In the genomic region with DNA sequence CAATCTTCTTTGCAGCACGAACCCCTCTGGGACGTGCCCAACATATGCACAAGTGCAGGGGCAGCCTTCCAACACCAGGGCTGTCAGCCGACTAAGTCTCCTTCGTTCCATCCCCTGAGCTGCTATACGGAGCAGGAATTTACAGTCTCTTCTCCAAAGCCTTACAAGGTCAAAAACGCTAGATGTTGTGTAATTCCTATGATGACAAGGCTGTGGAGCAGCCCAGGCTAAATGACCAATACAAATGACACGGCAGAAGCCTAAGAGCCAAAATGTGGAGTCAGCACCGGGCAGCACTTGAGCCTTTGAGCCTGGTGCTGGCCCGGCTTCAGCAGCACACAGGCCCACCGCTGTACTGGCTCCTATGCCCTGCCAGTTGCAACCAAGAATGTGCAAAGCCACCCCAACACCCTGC, we compare ENCODE assay signal across 8 mouse cellular contexts. TPM values are rescaled to one million over a fixed set of nuclear protein-coding genes. Genes with fewer than 3 reads are reported as not detected.
A peak's percentile ranks its signal among the peaks of the same experiment; 100 is the strongest.
DNase-seq lines count a peak whose midpoint lies in the region; ATAC-seq and TF ChIP-seq lines count a peak whose summit lies in the region.
"Had no signal": no experiment of that assay in that cellular context is flagged by ENCODE, and none has a peak within 500 bp of the region (broad histone marks: within the 10 kb centered on the region; RNA-seq: fewer than 3 reads in every experiment).

No protein-coding gene starts in this region.

- no peak; the same call in 1 of the 2 replicates for TF ChIP-seq POLR2A in embryonic fibroblast, embryonic 13.5 days (IDR thresholded peaks at IDR 0.05; ENCODE audit: low read depth, low read length)

- H3K36me3 ChIP-seq in hindbrain, embryonic 16.5 days (ENCODE audit: control insufficient read depth, insufficient read depth, low read length) = no peaks in the 10 kb centered on the region
- no peaks in the 10 kb centered on the region for H3K36me3 ChIP-seq in embryonic facial prominence, embryonic 10.5 days (replicated peaks)
- H3K36me3 ChIP-seq: limb, embryonic 13.5 days had no signal

- no peak for TF ChIP-seq CTCF in embryonic fibroblast, embryonic 13.5 days (IDR thresholded peaks at IDR 0.05; ENCODE audit: borderline replicate concordance, insufficient read depth, low read length)

- no peak overlapping the region for H3K9ac ChIP-seq in hindbrain, embryonic 16.5 days (ENCODE audit: low read depth, low read length)
- H3K9ac ChIP-seq: limb, embryonic 13.5 days had no signal

- H3K4me3 ChIP-seq in embryonic fibroblast, embryonic 13.5 days (ENCODE audit: insufficient read depth, low read length) = no peak overlapping the region
- no peak overlapping the region for H3K4me3 ChIP-seq in hindbrain, embryonic 16.5 days (ENCODE audit: low read length)
- no peak overlapping the region for H3K4me3 ChIP-seq in embryonic facial prominence, embryonic 10.5 days
- H3K4me3 ChIP-seq: limb, embryonic 13.5 days had no signal

- peak; percentile 23 for DNase-seq in ovary, postnatal 36 days (ENCODE audit: low spot score)
- no peak for DNase-seq in ovary, postnatal 14 days (ENCODE audit: low spot score)
- DNase-seq in lung, postnatal 25 days (ENCODE audit: low spot score) = peak; percentile 55
- no peak for DNase-seq in embryonic facial prominence, embryonic 10.5 days (ENCODE audit: low spot score)
- no peak for DNase-seq in natural killer cell, adult 2 months (ENCODE audit: low spot score in 2 of 2)

- no peaks in the 10 kb centered on the region for H3K9me3 ChIP-seq in hindbrain, embryonic 16.5 days (ENCODE audit: control insufficient read depth, low read length)
- no peaks in the 10 kb centered on the region for H3K9me3 ChIP-seq in embryonic facial prominence, embryonic 10.5 days
- H3K9me3 ChIP-seq: limb, embryonic 13.5 days had no signal

- H3K27ac ChIP-seq in embryonic fibroblast, embryonic 13.5 days (ENCODE audit: insufficient read depth, low read length) = peak overlapping the region; percentile 94
- peak overlapping the region; percentile 46 for H3K27ac ChIP-seq in hindbrain, embryonic 16.5 days (ENCODE audit: low read depth, low read length)
- no peak overlapping the region for H3K27ac ChIP-seq in embryonic facial prominence, embryonic 10.5 days (replicated peaks)
- H3K27ac ChIP-seq: limb, embryonic 13.5 days had no signal

- no peaks in the 10 kb centered on the region for H3K27me3 ChIP-seq in hindbrain, embryonic 16.5 days (replicated peaks; ENCODE audit: control insufficient read depth, insufficient read depth, low read length)
- H3K27me3 ChIP-seq in embryonic facial prominence, embryonic 10.5 days (replicated peaks; ENCODE audit: low read depth, poor library complexity, severe bottlenecking) = no peaks in the 10 kb centered on the region
- H3K27me3 ChIP-seq: limb, embryonic 13.5 days had no signal

- peaks cover 12% of the 10 kb centered on the region for H3K4me1 ChIP-seq in embryonic fibroblast, embryonic 13.5 days (ENCODE audit: control insufficient read depth, insufficient read depth, low read length)
- H3K4me1 ChIP-seq in hindbrain, embryonic 16.5 days (ENCODE audit: control insufficient read depth, insufficient read depth, low read depth, low read length) = peaks cover 12% of the 10 kb centered on the region
- peaks cover 11% of the 10 kb centered on the region; the same call in 1 of the 2 replicates for H3K4me1 ChIP-seq in embryonic facial prominence, embryonic 10.5 days

- no peak overlapping the region for H3K4me2 ChIP-seq in hindbrain, embryonic 16.5 days (ENCODE audit: low read length)
- H3K4me2 ChIP-seq: limb, embryonic 13.5 days had no signal

- ATAC-seq in hindbrain, embryonic 16.5 days = peak; percentile 79

- WGBS in hindbrain, embryonic 16.5 days = 57% methylated on average over 10 of the region's 10 CpGs
- WGBS in embryonic facial prominence, embryonic 10.5 days = 86% methylated on average over 10 of the region's 10 CpGs

RNA-seq across cellular contexts. Expression of a gene that starts 35.4 kb away (rescaled TPM):
- polyA plus RNA-seq in embryonic fibroblast, embryonic 13.5 days (2011; ENCODE audit: insufficient read length, low read depth, missing spikeins) = 111 and 180 TPM in 2 replicates
- polyA plus RNA-seq in hindbrain, embryonic 16.5 days (2015; fragmentation: Nextera tagmentation; extraction: Ambion mirVana) = 83.6 and 101 TPM in 2 replicates
- 40.7 and 41.1 TPM in 2 replicates for polyA plus RNA-seq in embryonic facial prominence, embryonic 10.5 days (2016; fragmentation: Nextera tagmentation; extraction: Ambion mirVana)

Comparison
In these comparisons a context has a peak if more than half of its experiments do, and no peak if none do; other contexts are left out.
1. DNase-seq: peak in ovary, postnatal 36 days (single experiment) and lung, postnatal 25 days (single experiment); none in ovary, postnatal 14 days (single experiment), embryonic facial prominence, embryonic 10.5 days (single experiment) and natural killer cell, adult 2 months (0 of 2).